Mouse (Mus musculus): ENCODE measurements around the gene Ttc7. TPM values are rescaled to one million over a fixed set of nuclear protein-coding genes. Genes with fewer than 3 reads are reported as not detected.

Gene Ttc7
- polyA plus RNA-seq, 1 experiment from 2014 or later, result 4.6 TPM

GRCm38 (mm10) chr17:87269454-87269853 is 13.2 kb upstream of the Ttc7 start:
- no peak for ATAC-seq (ENCODE audit: low FRiP score, low read depth)
- H3K36me3 ChIP-seq, result no peaks in the 10 kb centered on the region
- 84% methylated on average over 6 of the region's 6 CpGs for WGBS
- 0 out of 2 replicates have a peak, but pooled peaks cover 5% of the 10 kb centered on the region for H3K9me3 ChIP-seq
- no peak overlapping the region for H3K9ac ChIP-seq (replicated peaks)
- peaks cover 14% of the 10 kb centered on the region for H3K27me3 ChIP-seq
- no peak overlapping the region for H3K4me3 ChIP-seq
- peaks cover 8% of the 10 kb centered on the region for H3K4me1 ChIP-seq
- no peak overlapping the region for H3K27ac ChIP-seq (replicated peaks)
- H3K4me2 ChIP-seq (replicated peaks), result no peak overlapping the region

- Histone ChIP-seq H3K4me1 (no peaks in the 10 kb centered on the region), H3K9ac (replicated peaks) (no peak overlapping the region), H3K9me3 (0 out of 2 replicates have a peak, but pooled peaks cover 5% of the 10 kb centered on the region), H3K4me3 (no peak overlapping the region), H3K27me3 (peaks cover 8% of the 10 kb centered on the region), H3K27ac (replicated peaks) (no peak overlapping the region), H3K4me2 (replicated peaks) (no peak overlapping the region), H3K36me3 (no peaks in the 10 kb centered on the region)
- WGBS, result 65% methylated on average over 15 of the region's 15 CpGs
- ATAC-seq (ENCODE audit: low FRiP score, low read depth), result no peak
Observed at GRCm38 (mm10) chr17:87275363-87276341, 7.0 kb upstream of the Ttc7 start.

GRCm38 (mm10) chr17:87282007-87282705 is 530 bp upstream of the Ttc7 start:
- Histone ChIP-seq H3K4me2 (replicated peaks) (peak overlapping the region; percentile 91), H3K4me3 (peak overlapping the region; percentile 74)

GRCm38 (mm10) chr17:87283055-87283754 is 519 bp downstream of the Ttc7 start:
- WGBS, result 0% methylated on average over 55 of the region's 56 CpGs
- Histone ChIP-seq H3K4me2 (replicated peaks) (peak overlapping the region; percentile 91), H3K9ac (replicated peaks) (peak overlapping the region; percentile 81), H3K36me3 (no peaks in the 10 kb centered on the region), H3K4me1 (peaks cover 30% of the 10 kb centered on the region), H3K27me3 (peaks cover 63% of the 10 kb centered on the region), H3K4me3 (peak overlapping the region; percentile 74), H3K9me3 (no peaks in the 10 kb centered on the region), H3K27ac (replicated peaks) (peak overlapping the region; percentile 90)
- ATAC-seq (ENCODE audit: low FRiP score, low read depth), result no peak

More at GRCm38 (mm10) chr17:87282007-87282705, 530 bp upstream of the Ttc7 start:
- under 1% methylated on average over 44 of the region's 44 CpGs for WGBS
- Histone ChIP-seq H3K36me3 (no peaks in the 10 kb centered on the region), H3K27me3 (peaks cover 58% of the 10 kb centered on the region), H3K9me3 (no peaks in the 10 kb centered on the region), H3K27ac (replicated peaks) (peak overlapping the region; percentile 90), H3K4me1 (peaks cover 21% of the 10 kb centered on the region), H3K9ac (replicated peaks) (peak overlapping the region; percentile 81)
- peak; percentile 83 for ATAC-seq (ENCODE audit: low FRiP score, low read depth)

GRCm38 (mm10) chr17:87283755-87284481 is 1.2 kb downstream of the Ttc7 start:
- ATAC-seq (ENCODE audit: low FRiP score, low read depth), result no peak
- Histone ChIP-seq H3K9me3 (no peaks in the 10 kb centered on the region), H3K27ac (replicated peaks) (no peak overlapping the region), H3K4me2 (replicated peaks) (peak overlapping the region; percentile 91), H3K4me3 (peak overlapping the region; percentile 74), H3K36me3 (no peaks in the 10 kb centered on the region), H3K9ac (replicated peaks) (peak overlapping the region; percentile 81; the same call in 1 of the 2 replicates), H3K27me3 (peaks cover 70% of the 10 kb centered on the region), H3K4me1 (peaks cover 31% of the 10 kb centered on the region)
- WGBS, result 5% methylated on average over 21 of the region's 21 CpGs

GRCm38 (mm10) chr17:87284482-87285040 is 1.9 kb downstream of the Ttc7 start:
- peak overlapping the region; percentile 74; the same call in 1 of the 2 replicates for H3K4me3 ChIP-seq
- WGBS, result 63% methylated on average over 7 of the region's 7 CpGs
- H3K4me1 ChIP-seq, result peaks cover 31% of the 10 kb centered on the region
- peaks cover 76% of the 10 kb centered on the region for H3K27me3 ChIP-seq
- no peak for ATAC-seq (ENCODE audit: low FRiP score, low read depth)
- no peak overlapping the region for H3K9ac ChIP-seq (replicated peaks)
- H3K27ac ChIP-seq (replicated peaks), result no peak overlapping the region
- H3K4me2 ChIP-seq (replicated peaks), result 0 out of 2 replicates have a peak overlapping the region, but pooled peaks have one; percentile 91
- H3K36me3 ChIP-seq, result no peaks in the 10 kb centered on the region
- H3K9me3 ChIP-seq, result no peaks in the 10 kb centered on the region

GRCm38 (mm10) chr17:87285731-87286465 is 3.2 kb downstream of the Ttc7 start:
- Histone ChIP-seq H3K4me3 (no peak overlapping the region), H3K36me3 (no peaks in the 10 kb centered on the region), H3K9me3 (no peaks in the 10 kb centered on the region), H3K27ac (replicated peaks) (no peak overlapping the region), H3K4me2 (replicated peaks) (no peak overlapping the region), H3K9ac (replicated peaks) (no peak overlapping the region), H3K27me3 (peaks cover 66% of the 10 kb centered on the region), H3K4me1 (peaks cover 31% of the 10 kb centered on the region)
- 78% methylated on average over 23 of the region's 23 CpGs for WGBS
- ATAC-seq (ENCODE audit: low FRiP score, low read depth), result no peak

GRCm38 (mm10) chr17:87286481-87287143 is 3.9 kb downstream of the Ttc7 start:
- peaks cover 24% of the 10 kb centered on the region for H3K4me1 ChIP-seq
- WGBS, result 57% methylated on average over 8 of the region's 8 CpGs

GRCm38 (mm10) chr17:87287197-87287777 is 4.6 kb downstream of the Ttc7 start:
- no peak for ATAC-seq (ENCODE audit: low FRiP score, low read depth)
- Histone ChIP-seq H3K4me2 (replicated peaks) (no peak overlapping the region), H3K36me3 (no peaks in the 10 kb centered on the region), H3K9me3 (no peaks in the 10 kb centered on the region), H3K4me3 (no peak overlapping the region), H3K9ac (replicated peaks) (no peak overlapping the region), H3K4me1 (peaks cover 19% of the 10 kb centered on the region), H3K27ac (replicated peaks) (no peak overlapping the region), H3K27me3 (peaks cover 59% of the 10 kb centered on the region)
- WGBS, result 30% methylated on average over 8 of the region's 8 CpGs

More at GRCm38 (mm10) chr17:87286481-87287143, 3.9 kb downstream of the Ttc7 start:
- H3K9me3 ChIP-seq, result no peaks in the 10 kb centered on the region
- no peak overlapping the region for H3K27ac ChIP-seq (replicated peaks)
- H3K4me3 ChIP-seq, result no peak overlapping the region
- H3K4me2 ChIP-seq (replicated peaks), result no peak overlapping the region
- H3K36me3 ChIP-seq, result no peaks in the 10 kb centered on the region
- H3K27me3 ChIP-seq, result peaks cover 59% of the 10 kb centered on the region
- no peak for ATAC-seq (ENCODE audit: low FRiP score, low read depth)
- H3K9ac ChIP-seq (replicated peaks), result no peak overlapping the region

GRCm38 (mm10) chr17:87288131-87288530 is 5.4 kb downstream of the Ttc7 start:
- no peak for ATAC-seq (ENCODE audit: low FRiP score, low read depth)
- Histone ChIP-seq H3K4me1 (peaks cover 19% of the 10 kb centered on the region), H3K36me3 (no peaks in the 10 kb centered on the region), H3K9ac (replicated peaks) (no peak overlapping the region), H3K4me3 (no peak overlapping the region), H3K4me2 (replicated peaks) (no peak overlapping the region), H3K27me3 (peaks cover 58% of the 10 kb centered on the region), H3K9me3 (no peaks in the 10 kb centered on the region), H3K27ac (replicated peaks) (no peak overlapping the region)
- 12% methylated on average over 12 of the region's 12 CpGs for WGBS
